ENCODE assay signal across 15 mouse cellular contexts in genomic region chr15:90616116-90616798, GRCm38 (mm10).
DNase-seq lines count a peak whose midpoint lies in the region; ATAC-seq lines count a peak whose summit lies in the region.
"Had no signal": no experiment of that assay in that cellular context is flagged by ENCODE, and none has a peak within 500 bp of the region (broad histone marks: within the 10 kb centered on the region; RNA-seq: fewer than 3 reads in every experiment).

No protein-coding gene starts in this region.

- no peak overlapping the region for H3K9ac ChIP-seq in heart, embryonic 15.5 days
- H3K9ac ChIP-seq in embryonic facial prominence, embryonic 14.5 days (ENCODE audit: low read depth, low read length) = no peak overlapping the region
- H3K9ac ChIP-seq: hindbrain, embryonic 13.5 days; liver, embryonic 15.5 days; neural tube, embryonic 15.5 days had no signal

- H3K27ac ChIP-seq in heart, embryonic 15.5 days = no peak overlapping the region
- no peak overlapping the region for H3K27ac ChIP-seq in embryonic facial prominence, embryonic 14.5 days (replicated peaks; ENCODE audit: low read depth, low read length)
- H3K27ac ChIP-seq: hindbrain, embryonic 13.5 days; liver, embryonic 15.5 days; neural tube, embryonic 15.5 days had no signal

- no peaks in the 10 kb centered on the region for H3K36me3 ChIP-seq in heart, embryonic 15.5 days
- no peaks in the 10 kb centered on the region for H3K36me3 ChIP-seq in embryonic facial prominence, embryonic 14.5 days (ENCODE audit: control insufficient read depth, insufficient read depth, low read length)
- H3K36me3 ChIP-seq: hindbrain, embryonic 13.5 days; liver, embryonic 15.5 days; neural tube, embryonic 15.5 days had no signal

- no peaks in the 10 kb centered on the region for H3K9me3 ChIP-seq in heart, embryonic 15.5 days (replicated peaks)
- H3K9me3 ChIP-seq in embryonic facial prominence, embryonic 14.5 days (ENCODE audit: control insufficient read depth, low read length) = no peaks in the 10 kb centered on the region
- H3K9me3 ChIP-seq: hindbrain, embryonic 13.5 days; liver, embryonic 15.5 days; neural tube, embryonic 15.5 days had no signal

- intact Hi-C loops in heart, postnatal 14 days (cut with DNase I) = no loop called here

- no peak for DNase-seq in heart, postnatal 14 days
- DNase-seq in lung, postnatal 10 days = peak; percentile 25
- no peak for DNase-seq in lung, postnatal 36 days
- DNase-seq in embryonic facial prominence, embryonic 14.5 days (ENCODE audit: low spot score) = peak; percentile 71
- peak; percentile 18 to 29 for DNase-seq in kidney, postnatal 4 days
- DNase-seq in natural killer cell, adult 2 months (ENCODE audit: low spot score in 2 of 2) = no peak
- no peak for DNase-seq in thymus, postnatal 0 days (ENCODE audit: low spot score)
- DNase-seq: cerebellum, adult 11 months; gastrocnemius, postnatal 10 days; layer of hippocampus, postnatal 36 days had no signal

- ATAC-seq in heart, embryonic 15.5 days (replicated peaks; ENCODE audit: insufficient number of reproducible peaks, insufficient read depth, low FRiP score, low read depth) = no peak
- ATAC-seq in embryonic facial prominence, embryonic 14.5 days (ENCODE audit: low read depth) = peak; percentile 44; the same call in 1 of the 2 replicates
- ATAC-seq: forebrain, embryonic 16.5 days had no signal

- peak overlapping the region; percentile 46 for H3K4me2 ChIP-seq in heart, embryonic 15.5 days
- no peak overlapping the region for H3K4me2 ChIP-seq in embryonic facial prominence, embryonic 14.5 days (ENCODE audit: low read depth, low read length)
- H3K4me2 ChIP-seq: hindbrain, embryonic 13.5 days; liver, embryonic 15.5 days; neural tube, embryonic 15.5 days had no signal

- peaks cover 3% of the 10 kb centered on the region for H3K4me1 ChIP-seq in heart, embryonic 15.5 days (replicated peaks)
- no peaks in the 10 kb centered on the region for H3K4me1 ChIP-seq in embryonic facial prominence, embryonic 14.5 days (ENCODE audit: control insufficient read depth, insufficient read depth, low read length)
- H3K4me1 ChIP-seq: hindbrain, embryonic 13.5 days; liver, embryonic 15.5 days; neural tube, embryonic 15.5 days had no signal

- H3K4me3 ChIP-seq in heart, embryonic 15.5 days = 0 out of 2 replicates have a peak overlapping the region, but pooled peaks have one; percentile 12
- no peak overlapping the region for H3K4me3 ChIP-seq in embryonic facial prominence, embryonic 14.5 days (ENCODE audit: low read depth, low read length)
- H3K4me3 ChIP-seq: hindbrain, embryonic 13.5 days; liver, embryonic 15.5 days; neural tube, embryonic 15.5 days had no signal

- 27% methylated on average over 8 of the region's 8 CpGs for WGBS in heart, embryonic 15.5 days
- WGBS in embryonic facial prominence, embryonic 14.5 days = 65% methylated on average over 8 of the region's 8 CpGs

- no peaks in the 10 kb centered on the region for H3K27me3 ChIP-seq in heart, embryonic 15.5 days
- no peaks in the 10 kb centered on the region for H3K27me3 ChIP-seq in embryonic facial prominence, embryonic 14.5 days (replicated peaks; ENCODE audit: control insufficient read depth, insufficient read depth, low read length)
- H3K27me3 ChIP-seq: hindbrain, embryonic 13.5 days; liver, embryonic 15.5 days; neural tube, embryonic 15.5 days had no signal

Comparison
In these comparisons a context has a peak if more than half of its experiments do, and no peak if none do; other contexts are left out.
1. DNase-seq: peak in lung, postnatal 10 days (single experiment), embryonic facial prominence, embryonic 14.5 days (single experiment) and kidney, postnatal 4 days (2 of 2); none in heart, postnatal 14 days (0 of 2), lung, postnatal 36 days (single experiment), natural killer cell, adult 2 months (0 of 2) and thymus, postnatal 0 days (single experiment).